Mouse (Mus musculus): ENCODE results near the gene Tpsb2. TPM values are rescaled to one million over a fixed set of nuclear protein-coding genes. Genes with fewer than 3 reads are reported as not detected.

The Tpsb2 gene
- polyA plus RNA-seq, 1 experiment from 2014 or later, result 6.7 TPM

DNA sequence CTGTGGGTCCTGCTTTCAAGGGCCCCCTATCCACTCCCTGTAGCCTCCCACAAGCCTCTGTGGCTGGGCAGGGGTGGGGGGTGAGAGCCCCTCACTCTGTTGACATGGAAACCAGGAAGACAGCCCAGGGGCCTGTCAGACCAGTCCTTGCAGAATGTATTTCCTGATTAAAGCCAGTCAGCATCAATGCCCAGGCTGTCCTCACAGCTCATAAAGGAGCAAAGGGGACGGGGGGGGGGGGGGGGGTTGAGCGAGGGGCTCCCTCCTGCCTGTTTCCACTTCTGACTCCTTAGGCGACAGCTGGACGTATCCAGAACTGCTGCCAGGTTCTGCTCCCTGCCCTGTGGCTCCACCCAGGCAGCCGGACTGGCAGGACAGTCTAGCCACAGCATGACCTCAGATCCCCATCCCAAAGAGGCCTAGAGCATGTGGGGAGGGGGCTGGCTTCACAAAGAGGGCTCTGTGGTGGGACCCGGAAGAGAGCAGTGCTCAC is 49.4 kb downstream of the Tpsb2 start:
- no peaks in the 10 kb centered on the region for H3K36me3 ChIP-seq (ENCODE audit: control insufficient read depth, insufficient read depth)
- no peak overlapping the region for H3K4me3 ChIP-seq (ENCODE audit: low read depth, low read length)
- no peak overlapping the region for H3K4me2 ChIP-seq (replicated peaks; ENCODE audit: low read depth)
- H3K9ac ChIP-seq (ENCODE audit: low read depth, low read length), result no peak overlapping the region
- H3K4me1 ChIP-seq (replicated peaks; ENCODE audit: control insufficient read depth, insufficient read depth, low read length), result peaks cover 4% of the 10 kb centered on the region; the same call in 1 of the 2 replicates
- 22% methylated on average over 5 of the region's 6 CpGs for WGBS
- H3K9me3 ChIP-seq (ENCODE audit: control insufficient read depth), result no peaks in the 10 kb centered on the region
- TF ChIP-seq CTCF (IDR thresholded peaks at IDR 0.05; ENCODE audit: low read depth), result no peak
- ATAC-seq, result no peak
- no peak overlapping the region for H3K27ac ChIP-seq (ENCODE audit: low read depth, low read length)
- no peaks in the 10 kb centered on the region for H3K27me3 ChIP-seq (replicated peaks; ENCODE audit: control insufficient read depth, insufficient read depth, low read length)

GRCm38 (mm10) chr17:25416219-25416618 is 50.1 kb downstream of the Tpsb2 start:
- Histone ChIP-seq H3K27ac (ENCODE audit: low read depth, low read length) (no peak overlapping the region), H3K4me3 (ENCODE audit: low read depth, low read length) (no peak overlapping the region), H3K27me3 (replicated peaks; ENCODE audit: control insufficient read depth, insufficient read depth, low read length) (no peaks in the 10 kb centered on the region), H3K9ac (ENCODE audit: low read depth, low read length) (no peak overlapping the region), H3K9me3 (ENCODE audit: control insufficient read depth) (no peaks in the 10 kb centered on the region), H3K36me3 (ENCODE audit: control insufficient read depth, insufficient read depth) (no peaks in the 10 kb centered on the region), H3K4me1 (replicated peaks; ENCODE audit: control insufficient read depth, insufficient read depth, low read length) (peaks cover 4% of the 10 kb centered on the region; the same call in 1 of the 2 replicates), H3K4me2 (replicated peaks; ENCODE audit: low read depth) (no peak overlapping the region)
- no peak for TF ChIP-seq CTCF (IDR thresholded peaks at IDR 0.05; ENCODE audit: low read depth)
- ATAC-seq, result no peak
- WGBS, result 32% methylated on average over 3 of the region's 3 CpGs

DNA sequence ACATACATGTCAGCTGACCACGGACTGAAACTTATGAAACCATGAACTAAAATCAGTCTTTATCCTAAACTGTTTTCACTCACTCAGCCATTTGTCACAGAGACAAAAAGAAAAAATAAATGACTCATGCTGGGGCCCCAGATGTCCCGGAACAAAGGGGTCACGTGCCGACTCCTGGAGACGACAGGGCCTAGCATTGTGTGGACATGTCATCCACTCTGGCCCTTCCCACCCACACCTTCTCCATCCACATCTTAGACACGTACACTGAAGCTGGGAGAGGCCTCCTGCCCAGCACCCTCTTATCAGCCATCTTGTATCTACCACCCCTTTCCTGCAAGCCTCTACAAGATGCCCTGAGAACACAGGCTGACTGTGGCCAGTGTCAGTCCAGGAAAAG is 51.9 kb downstream of the Tpsb2 start:
- H3K36me3 ChIP-seq (ENCODE audit: control insufficient read depth, insufficient read depth), result no peaks in the 10 kb centered on the region
- H3K9me3 ChIP-seq (ENCODE audit: control insufficient read depth), result no peaks in the 10 kb centered on the region
- no peak for TF ChIP-seq CTCF (IDR thresholded peaks at IDR 0.05; ENCODE audit: low read depth)
- H3K4me1 ChIP-seq (replicated peaks; ENCODE audit: control insufficient read depth, insufficient read depth, low read length), result peaks cover 4% of the 10 kb centered on the region; the same call in 1 of the 2 replicates
- 72% methylated on average over 6 of the region's 6 CpGs for WGBS
- no peak overlapping the region for H3K4me3 ChIP-seq (ENCODE audit: low read depth, low read length)
- no peaks in the 10 kb centered on the region for H3K27me3 ChIP-seq (replicated peaks; ENCODE audit: control insufficient read depth, insufficient read depth, low read length)
- ATAC-seq, result no peak
- H3K9ac ChIP-seq (ENCODE audit: low read depth, low read length), result no peak overlapping the region
- H3K27ac ChIP-seq (ENCODE audit: low read depth, low read length), result no peak overlapping the region
- H3K4me2 ChIP-seq (replicated peaks; ENCODE audit: low read depth), result no peak overlapping the region

Other genes starting within 250 kb of the Tpsb2 start
- gene Ptx4, start 245.5 kb upstream of the Tpsb2 start, polyA plus RNA-seq (2015; fragmentation: Nextera tagmentation; extraction: Ambion mirVana), result 0.25 and 0.27 TPM in 2 replicates
- 18.5 and 21.7 TPM in 2 replicates for gene Clcn7, start 232.9 kb upstream of the Tpsb2 start, polyA plus RNA-seq (2015; fragmentation: Nextera tagmentation; extraction: Ambion mirVana)
- not detected in 2 replicates for gene Ccdc154, start 203.8 kb upstream of the Tpsb2 start, polyA plus RNA-seq (2015; fragmentation: Nextera tagmentation; extraction: Ambion mirVana)
- 0.30 TPM in 1 of 2 replicates, not detected in the other for gene Gm38655, start 190.8 kb upstream of the Tpsb2 start, polyA plus RNA-seq (2015; fragmentation: Nextera tagmentation; extraction: Ambion mirVana)
- 17.5 and 18.5 TPM in 2 replicates for gene BC003965, start 181.8 kb upstream of the Tpsb2 start, polyA plus RNA-seq (2015; fragmentation: Nextera tagmentation; extraction: Ambion mirVana)
- 1.9 and 2.2 TPM in 2 replicates for gene Unkl, start 177.9 kb upstream of the Tpsb2 start, polyA plus RNA-seq (2015; fragmentation: Nextera tagmentation; extraction: Ambion mirVana)
- gene Gnptg, start 126.2 kb upstream of the Tpsb2 start, polyA plus RNA-seq (2015; fragmentation: Nextera tagmentation; extraction: Ambion mirVana), result 41.0 and 42.1 TPM in 2 replicates
- gene Tsr3, start 126.1 kb upstream of the Tpsb2 start, polyA plus RNA-seq (2015; fragmentation: Nextera tagmentation; extraction: Ambion mirVana), result 23.3 and 23.4 TPM in 2 replicates
- 0.86 and 1.1 TPM in 2 replicates for gene Baiap3, start 109.9 kb upstream of the Tpsb2 start, polyA plus RNA-seq (2015; fragmentation: Nextera tagmentation; extraction: Ambion mirVana)
- gene Ube2i, start 91.7 kb upstream of the Tpsb2 start, polyA plus RNA-seq (2015; fragmentation: Nextera tagmentation; extraction: Ambion mirVana), result 253 and 257 TPM in 2 replicates
- gene Prss34, start 67.9 kb upstream of the Tpsb2 start, polyA plus RNA-seq (2015; fragmentation: Nextera tagmentation; extraction: Ambion mirVana), result 0.18 and 0.29 TPM in 2 replicates
- gene Prss28, start 57.7 kb upstream of the Tpsb2 start, polyA plus RNA-seq (2015; fragmentation: Nextera tagmentation; extraction: Ambion mirVana), result not detected in 2 replicates
- not detected in 2 replicates for gene Prss29, start 47.7 kb upstream of the Tpsb2 start, polyA plus RNA-seq (2015; fragmentation: Nextera tagmentation; extraction: Ambion mirVana)
- gene Tpsab1, start 20.7 kb upstream of the Tpsb2 start, polyA plus RNA-seq (2015; fragmentation: Nextera tagmentation; extraction: Ambion mirVana), result 0.10 and 0.20 TPM in 2 replicates
- 11.0 and 13.3 TPM in 2 replicates for gene Tpsg1, start 3.0 kb downstream of the Tpsb2 start, polyA plus RNA-seq (2015; fragmentation: Nextera tagmentation; extraction: Ambion mirVana)
- 1.7 and 1.9 TPM in 2 replicates for gene Cacna1h, start 67.5 kb downstream of the Tpsb2 start, polyA plus RNA-seq (2015; fragmentation: Nextera tagmentation; extraction: Ambion mirVana)
- not detected in 2 replicates for gene Tekt4, start 88.3 kb downstream of the Tpsb2 start, polyA plus RNA-seq (2015; fragmentation: Nextera tagmentation; extraction: Ambion mirVana)
- gene Sstr5, start 131.0 kb downstream of the Tpsb2 start, polyA plus RNA-seq (2015; fragmentation: Nextera tagmentation; extraction: Ambion mirVana), result 0.64 and 0.77 TPM in 2 replicates
- 1.7 and 2.5 TPM in 2 replicates for gene Sox8, start 204.4 kb downstream of the Tpsb2 start, polyA plus RNA-seq (2015; fragmentation: Nextera tagmentation; extraction: Ambion mirVana)
- gene Lmf1, start 212.8 kb downstream of the Tpsb2 start, polyA plus RNA-seq (2015; fragmentation: Nextera tagmentation; extraction: Ambion mirVana), result 16.1 and 16.5 TPM in 2 replicates